Mouse (Mus musculus): Measurements from ENCODE around the gene Plekha1.
A peak's percentile ranks its signal among the peaks of the same experiment; 100 is the strongest.

The Plekha1 gene

DNA sequence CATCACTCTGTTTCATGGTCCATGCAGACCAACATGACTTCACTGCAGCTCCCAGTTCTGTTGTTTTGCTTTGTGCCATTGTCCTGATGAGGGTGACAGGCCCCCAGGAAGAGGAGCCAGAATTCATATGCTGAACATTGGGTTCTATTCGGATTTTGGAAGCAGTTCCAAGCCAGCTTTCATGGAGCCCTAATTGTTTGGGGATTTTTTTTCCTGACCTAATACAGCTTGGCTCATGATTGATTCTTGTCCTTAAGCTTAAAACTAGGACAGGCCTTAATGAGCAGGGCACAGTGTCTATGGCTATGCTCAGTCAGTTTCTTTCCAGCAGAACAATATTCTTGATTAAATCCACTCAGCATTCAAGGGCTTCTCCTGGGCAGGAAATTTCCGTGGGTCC is 52.7 kb downstream of the Plekha1 start:
- no peak for DNase-seq (ENCODE audit: extremely low spot score)

GRCm38 (mm10) chr7:130922981-130923731 is 57.6 kb downstream of the Plekha1 start:
- no peak for DNase-seq (ENCODE audit: extremely low spot score)

DNA sequence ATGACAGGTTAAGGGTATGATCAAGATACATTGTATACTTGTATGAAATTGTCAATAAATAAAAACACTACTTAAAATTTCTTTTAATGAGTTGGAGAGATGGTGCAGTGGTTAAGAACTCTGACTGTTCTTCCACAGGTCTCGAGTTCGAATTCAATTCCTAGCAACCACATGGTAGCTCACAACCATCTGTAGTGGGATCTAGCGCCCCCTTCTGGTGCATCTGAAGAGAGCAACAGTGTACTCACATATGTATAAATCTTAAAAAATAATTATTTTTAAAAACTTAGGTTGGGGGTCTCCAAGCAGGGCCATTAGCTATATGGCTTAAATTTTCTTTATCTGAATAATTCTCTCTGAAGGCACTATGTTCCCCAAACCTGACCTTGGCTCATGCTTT is 64.8 kb downstream of the Plekha1 start:
- no peak for DNase-seq (ENCODE audit: extremely low spot score)

GRCm38 (mm10) chr7:130932921-130933320 is 67.4 kb downstream of the Plekha1 start:
- no peak for DNase-seq (ENCODE audit: extremely low spot score)

DNA sequence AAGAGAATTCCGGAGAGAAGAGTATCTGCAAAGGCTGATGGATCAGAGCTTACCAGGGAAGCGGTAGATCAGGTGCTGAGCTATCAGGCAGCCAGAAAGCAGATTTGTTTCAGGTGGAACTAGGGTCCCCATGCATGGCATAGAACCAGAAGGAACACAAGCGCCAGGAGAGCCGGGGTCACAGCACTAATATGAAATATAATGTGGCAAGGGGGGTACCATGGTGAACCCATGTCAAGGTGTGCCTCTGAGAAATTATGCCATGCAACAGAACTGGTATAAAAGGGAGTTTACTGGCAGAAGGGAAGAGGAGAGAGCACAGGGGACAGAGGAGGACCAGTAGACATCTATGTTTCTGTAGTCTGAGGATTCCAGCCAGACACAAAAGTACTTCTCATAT is 69.1 kb downstream of the Plekha1 start:
- no peak for DNase-seq (ENCODE audit: extremely low spot score)

GRCm38 (mm10) chr7:130935421-130935792 is 69.9 kb downstream of the Plekha1 start:
- peak; percentile 10 for DNase-seq (ENCODE audit: extremely low spot score)

GRCm38 (mm10) chr7:130935793-130936471 is 70.4 kb downstream of the Plekha1 start, which contains the start of gene Htra1:
Gene Htra1, plus strand, starts transcription at chr7:130936111.
- DNase-seq (ENCODE audit: extremely low spot score): peak; percentile 59

- peak; percentile 12 for DNase-seq (ENCODE audit: extremely low spot score)
These were observed 71.0 kb downstream of the Plekha1 start for GRCm38 (mm10) chr7:130936472-130936951.

- DNase-seq (ENCODE audit: extremely low spot score): no peak
These were observed 71.8 kb downstream of the Plekha1 start for GRCm38 (mm10) chr7:130937266-130937841.

DNA sequence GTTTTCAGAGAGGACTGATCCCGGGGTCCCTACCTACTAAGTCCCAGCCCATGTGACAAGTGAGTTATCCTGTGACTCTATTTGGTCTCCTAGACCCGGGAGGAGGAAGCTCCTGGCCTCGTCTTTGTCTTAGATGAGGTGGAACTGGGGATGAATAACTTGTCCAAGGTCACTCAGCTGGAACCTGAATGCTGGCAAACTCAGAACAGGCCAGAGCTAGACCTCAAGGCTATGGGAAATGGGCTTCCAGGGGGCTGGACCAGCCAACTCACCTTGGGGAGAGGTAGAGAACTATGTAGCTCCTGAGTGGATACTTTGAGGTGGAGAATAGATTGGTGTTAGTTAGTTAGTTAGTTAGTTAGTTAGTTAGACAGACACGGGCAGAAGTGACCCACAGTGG is 72.4 kb downstream of the Plekha1 start:
- DNase-seq (ENCODE audit: extremely low spot score): no peak

DNA sequence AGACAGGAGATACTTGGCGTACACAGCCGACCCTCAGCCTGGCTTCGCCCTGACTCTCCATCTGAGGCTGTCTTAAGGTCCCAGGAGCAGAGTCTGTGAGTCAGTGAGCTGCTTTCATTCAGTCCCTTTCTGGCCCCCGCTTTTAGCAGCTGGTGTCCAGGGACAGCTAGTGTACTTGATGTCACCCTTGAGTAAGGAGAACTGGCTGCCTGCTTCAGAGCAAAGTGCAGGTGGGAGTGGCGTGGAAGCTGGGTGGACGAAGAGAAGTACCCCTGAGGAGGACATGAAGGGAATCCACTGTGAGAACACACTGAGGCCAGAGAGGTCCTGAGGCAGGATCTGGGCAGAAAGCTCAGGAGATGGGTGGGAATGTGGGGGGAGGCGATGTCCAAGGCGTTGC is 73.3 kb downstream of the Plekha1 start:
- DNase-seq (ENCODE audit: extremely low spot score): no peak

- no peak for DNase-seq (ENCODE audit: extremely low spot score)
These were observed 75.2 kb downstream of the Plekha1 start for GRCm38 (mm10) chr7:130940733-130941132.

- no peak for DNase-seq (ENCODE audit: extremely low spot score)
These were observed 77.8 kb downstream of the Plekha1 start for GRCm38 (mm10) chr7:130943280-130943895.

GRCm38 (mm10) chr7:130944766-130945475 is 79.4 kb downstream of the Plekha1 start:
- DNase-seq (ENCODE audit: extremely low spot score): no peak

DNA sequence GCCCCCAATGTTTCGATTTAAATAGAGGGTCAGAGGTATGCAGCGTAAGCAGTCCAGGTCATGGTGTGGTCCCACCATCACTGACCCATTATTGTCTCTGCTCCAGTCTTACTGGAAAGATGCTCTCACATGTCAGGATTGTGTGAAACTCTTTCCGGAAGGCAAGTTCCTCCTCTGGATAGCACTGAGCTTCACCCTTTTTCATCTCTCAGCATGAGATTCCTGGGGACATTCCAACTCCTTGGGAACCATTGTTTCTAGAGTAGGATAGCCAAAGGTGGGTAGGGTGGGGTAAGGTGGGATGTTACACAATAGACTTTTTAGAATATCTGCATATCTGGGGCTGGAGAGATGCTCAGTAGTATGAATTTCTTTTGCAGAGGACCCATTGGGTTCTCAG is 80.2 kb downstream of the Plekha1 start:
- no peak for DNase-seq (ENCODE audit: extremely low spot score)

GRCm38 (mm10) chr7:130946303-130946702 is 80.7 kb downstream of the Plekha1 start:
- no peak for DNase-seq (ENCODE audit: extremely low spot score)

DNA sequence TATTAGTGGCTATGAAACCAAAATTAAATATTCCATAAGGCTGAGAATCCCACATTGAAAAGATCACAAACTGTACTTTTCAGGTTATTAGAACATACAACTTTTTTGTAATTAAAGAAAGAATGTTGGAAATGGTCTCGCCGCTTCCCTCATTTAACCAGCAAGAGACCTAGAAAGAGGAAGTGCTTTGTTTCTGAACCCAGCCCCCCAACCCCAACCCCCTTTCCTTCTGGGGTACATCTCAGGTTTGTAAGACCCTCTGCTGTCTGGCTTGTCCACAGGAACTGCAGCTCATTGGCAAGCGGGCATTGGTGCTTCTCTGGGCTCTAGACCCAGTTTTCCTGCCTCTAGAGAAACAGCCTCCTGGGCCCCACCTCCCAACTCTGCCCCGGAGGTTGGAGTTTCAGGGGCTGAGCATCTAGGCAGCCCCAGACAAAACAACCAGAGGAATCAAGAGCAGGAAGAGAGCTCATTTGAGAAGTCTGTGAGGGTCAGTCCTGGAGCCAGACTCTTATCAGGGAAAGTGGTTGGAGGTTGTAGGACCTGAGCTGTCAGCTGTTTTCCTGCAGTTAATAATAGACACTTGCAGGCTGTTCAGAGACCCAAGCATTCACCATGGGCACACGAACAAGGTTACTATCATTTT is 83.1 kb downstream of the Plekha1 start:
- no peak for DNase-seq (ENCODE audit: extremely low spot score)

DNA sequence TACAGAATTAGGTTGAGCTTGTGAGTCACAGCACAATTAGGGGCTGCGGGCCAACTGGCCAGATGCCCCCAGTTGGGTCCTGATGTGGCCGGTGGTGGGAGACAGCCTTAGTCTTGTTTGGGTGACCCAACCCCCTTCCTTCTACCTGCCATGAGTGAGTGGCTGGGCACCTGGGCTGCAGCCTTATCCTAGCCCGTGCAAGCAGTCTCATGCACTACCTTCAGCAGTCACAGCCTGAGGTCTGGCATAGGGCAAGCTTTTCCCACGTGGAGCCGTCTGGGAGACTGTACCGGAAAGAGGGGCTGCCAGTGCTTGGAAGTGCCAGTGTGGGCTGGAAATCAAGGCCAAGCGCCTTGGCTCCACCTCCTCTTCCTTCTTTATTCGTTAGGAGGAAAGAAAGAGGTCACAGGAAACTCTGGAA is 83.8 kb downstream of the Plekha1 start:
- no peak for DNase-seq (ENCODE audit: extremely low spot score)

- DNase-seq (ENCODE audit: extremely low spot score): no peak
These were observed 84.9 kb downstream of the Plekha1 start for GRCm38 (mm10) chr7:130950482-130950881.

- no peak for DNase-seq (ENCODE audit: extremely low spot score)
These were observed 85.4 kb downstream of the Plekha1 start for GRCm38 (mm10) chr7:130951004-130951403.

DNA sequence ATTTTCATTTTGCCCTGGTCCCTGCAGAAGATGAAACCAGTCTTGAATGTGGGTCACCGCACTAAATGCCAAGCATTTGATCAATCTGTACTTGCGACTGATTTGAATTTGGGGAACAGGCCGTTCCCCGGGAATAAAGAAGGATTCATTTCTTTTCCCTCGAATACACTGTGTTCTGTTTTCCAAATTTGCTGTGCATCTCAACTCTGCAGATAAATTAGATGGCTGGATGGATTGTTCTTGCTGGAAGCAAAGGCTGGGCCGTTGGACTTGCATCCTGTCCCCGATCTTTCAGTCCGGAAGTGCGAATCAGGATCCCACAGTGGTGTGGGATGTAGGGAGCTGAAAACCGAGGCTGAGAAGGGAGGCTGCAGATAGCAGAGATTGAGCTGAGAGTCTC is 87.8 kb downstream of the Plekha1 start:
- DNase-seq (ENCODE audit: extremely low spot score): no peak

Data from embryo, embryonic 9.5 days (tissue).